Mouse (Mus musculus) layer of hippocampus, adult 11-12 months (tissue): ENCODE measurements around the gene Olfr1162.
"Not testable (repeated sequence)": the region's sequence is repeated elsewhere in the genome, so short reads cannot be mapped to it uniquely, and the experiment has no call there.

Experiments used
- DNase-seq: peaks from one replicate; pipeline ENCODE4 v3.0.0; 2022; ENCODE audit warnings: low spot score

Olfr1162 gene

DNA sequence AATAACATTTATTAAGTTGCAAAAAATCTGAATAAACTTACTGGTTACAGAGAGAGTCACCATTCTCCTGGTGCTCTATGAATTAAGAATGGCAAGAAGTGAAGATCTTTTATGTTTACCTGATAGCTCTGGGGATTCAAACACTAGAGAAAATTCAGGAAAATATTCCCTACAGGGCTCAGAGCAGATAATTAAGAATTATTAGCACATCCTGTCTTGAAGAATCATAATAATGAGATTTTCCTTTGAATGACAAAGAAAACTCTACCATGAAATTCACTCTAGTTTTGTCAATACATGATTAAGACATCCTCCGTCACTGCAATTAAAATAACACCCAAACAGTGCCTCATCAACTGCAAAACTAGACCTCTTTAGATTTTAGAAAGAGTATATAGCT lies at the start of gene Olfr1162:
Olfr1162 (minus strand) TSS at position 101 of the 400 bp plus-strand sequence.
- no peak for DNase-seq

DNA sequence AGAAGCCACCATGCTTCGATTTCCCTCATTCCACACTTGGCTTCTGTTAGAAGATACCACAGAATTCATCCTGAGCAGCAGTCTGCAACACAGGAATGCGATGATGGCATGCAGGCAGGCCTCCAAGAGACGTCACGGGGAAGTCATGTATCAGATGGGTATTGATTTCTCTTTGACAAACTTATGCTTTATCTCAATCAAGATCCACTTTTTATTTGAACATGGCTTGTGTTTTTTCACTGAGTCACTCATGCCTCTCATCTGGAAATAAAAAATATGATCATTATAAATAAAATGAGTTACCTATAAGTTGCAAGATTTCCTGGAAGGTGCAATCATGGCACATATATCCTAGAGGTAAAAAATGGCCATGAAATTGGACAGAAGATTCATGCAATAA lies 42.9 kb upstream of the Olfr1162 start, which contains the start of gene Olfr1164:
Olfr1164 (minus strand) TSS at position 101 of the 400 bp plus-strand sequence.
- no peak for DNase-seq

DNA sequence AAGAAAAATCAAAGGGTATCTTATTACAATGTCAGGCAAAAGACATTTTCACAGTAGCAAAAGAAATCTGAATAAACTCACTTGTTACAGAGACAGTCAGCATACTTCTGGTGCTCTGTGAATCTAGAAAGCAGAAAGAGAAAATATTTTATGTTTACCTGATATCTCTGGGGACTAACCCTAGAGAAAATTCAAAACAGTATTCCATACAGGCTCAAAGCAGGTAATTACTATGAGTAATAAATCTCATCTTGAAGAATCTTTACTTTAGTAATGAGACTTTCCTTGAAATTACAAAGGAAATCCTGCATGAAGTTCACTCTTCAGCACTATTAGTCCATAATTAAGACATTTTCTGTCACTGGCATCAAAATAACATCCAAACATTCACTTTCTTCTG lies 20.8 kb upstream of the Olfr1162 start, which contains the start of gene Olfr1163:
Olfr1163 (minus strand) TSS at position 101 of the 400 bp plus-strand sequence.
- DNase-seq, result no peak

DNA sequence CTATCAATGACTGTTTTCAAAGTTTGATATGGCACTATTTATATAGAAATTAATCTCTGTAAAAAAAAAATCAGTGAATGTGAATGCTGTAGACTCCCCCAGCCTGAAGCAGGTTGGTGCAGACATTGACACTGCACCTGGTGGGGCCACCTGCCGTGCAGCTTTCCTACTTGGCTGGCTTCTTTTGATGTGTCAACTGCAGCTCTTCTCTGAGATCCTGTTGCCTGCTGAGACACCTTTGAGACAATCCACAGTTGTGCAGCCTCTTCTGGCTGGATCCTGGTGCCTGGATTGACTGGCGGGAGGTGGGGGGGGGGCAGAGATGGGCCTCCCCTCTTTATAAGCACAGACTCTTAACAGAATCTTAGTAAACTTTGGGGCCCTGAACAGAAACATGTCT lies 12.7 kb upstream of the Olfr1162 start:
- DNase-seq, result no peak

DNA sequence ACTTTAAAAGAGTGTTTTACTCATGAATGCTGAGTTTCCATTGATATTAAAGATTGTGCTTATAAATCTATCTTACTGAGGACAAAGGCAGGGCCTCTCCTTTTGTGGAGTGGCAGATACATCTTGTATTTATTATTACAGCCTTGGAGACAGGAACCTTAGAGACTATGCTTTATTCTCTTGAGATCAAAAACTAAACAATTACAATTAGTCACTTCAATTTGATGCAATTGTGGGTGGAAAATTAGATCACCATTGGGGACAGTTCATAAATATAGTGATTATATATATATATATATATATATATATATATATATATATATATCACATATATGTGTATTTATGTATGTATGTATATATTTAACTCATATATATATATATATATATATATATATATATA lies 13.3 kb downstream of the Olfr1162 start, which contains the start of gene Olfr73:
Olfr73 (minus strand) TSS at position 101 of the 400 bp plus-strand sequence.
- no peak for DNase-seq

DNA sequence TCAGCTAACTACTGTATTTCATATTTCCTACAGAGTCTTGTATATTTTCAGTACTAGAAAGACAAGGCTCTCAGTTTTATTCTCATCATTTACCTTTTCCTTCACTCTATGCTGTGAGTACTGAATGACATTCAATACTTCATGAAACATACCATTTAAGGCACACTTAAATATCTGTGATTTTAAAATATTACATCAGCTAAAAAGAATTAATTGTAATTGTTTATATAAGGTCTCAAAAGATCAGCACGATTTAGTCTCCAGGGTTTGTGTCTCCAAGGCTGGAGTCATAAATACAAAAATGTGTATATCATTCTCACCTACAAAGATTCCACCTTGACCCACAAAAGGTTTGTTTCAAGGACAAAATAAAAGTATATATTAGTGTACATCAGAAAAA lies 28.5 kb downstream of the Olfr1162 start, which contains the start of gene Olfr1161:
Olfr1161 (plus strand) TSS at position 301 of the 400 bp plus-strand sequence.
- DNase-seq, result not testable (repeated sequence)

DNA sequence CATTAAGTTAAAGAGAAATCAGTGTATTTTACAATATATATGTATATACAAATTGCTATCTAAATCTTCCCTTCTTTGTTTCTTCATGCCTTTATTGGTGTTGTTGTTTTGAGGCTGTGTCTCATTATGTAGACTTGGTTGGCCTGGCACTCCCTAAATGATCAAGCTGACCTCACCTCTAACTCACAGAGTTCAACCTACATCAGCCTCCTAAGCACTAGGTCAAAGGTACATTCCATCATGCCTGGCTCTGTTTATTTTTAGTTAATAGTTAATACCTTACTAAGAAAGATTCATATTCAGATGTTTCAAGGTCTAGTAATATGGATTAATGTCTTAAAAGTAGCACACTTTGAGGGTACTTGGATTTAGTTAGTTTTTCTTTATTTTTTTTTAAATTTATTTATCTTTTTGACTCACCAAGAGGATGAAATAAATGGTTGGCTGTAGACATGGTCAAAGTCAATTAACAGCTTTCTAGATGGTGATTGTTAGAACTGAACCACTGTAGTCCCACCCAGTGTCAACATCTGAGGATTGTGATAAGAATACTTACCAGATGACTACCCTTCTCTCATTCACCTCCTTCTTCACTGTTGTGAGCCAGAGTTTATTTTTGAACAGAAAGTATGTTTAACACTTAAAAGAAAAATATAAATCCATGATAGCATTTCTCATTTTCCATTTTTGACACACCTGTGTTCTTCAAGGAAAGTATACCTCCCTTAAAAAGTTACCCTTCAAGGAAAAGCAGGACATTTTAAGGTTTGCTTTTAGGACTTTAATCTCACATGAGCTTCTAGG lies 43.2 kb downstream of the Olfr1162 start, which contains the start of gene Olfr1160:
Olfr1160 (minus strand) TSS at position 754 of the 804 bp plus-strand sequence.
- DNase-seq, result no peak
